Mouse (Mus musculus): ENCODE results near the gene C1qtnf6.

Gene C1qtnf6

DNA sequence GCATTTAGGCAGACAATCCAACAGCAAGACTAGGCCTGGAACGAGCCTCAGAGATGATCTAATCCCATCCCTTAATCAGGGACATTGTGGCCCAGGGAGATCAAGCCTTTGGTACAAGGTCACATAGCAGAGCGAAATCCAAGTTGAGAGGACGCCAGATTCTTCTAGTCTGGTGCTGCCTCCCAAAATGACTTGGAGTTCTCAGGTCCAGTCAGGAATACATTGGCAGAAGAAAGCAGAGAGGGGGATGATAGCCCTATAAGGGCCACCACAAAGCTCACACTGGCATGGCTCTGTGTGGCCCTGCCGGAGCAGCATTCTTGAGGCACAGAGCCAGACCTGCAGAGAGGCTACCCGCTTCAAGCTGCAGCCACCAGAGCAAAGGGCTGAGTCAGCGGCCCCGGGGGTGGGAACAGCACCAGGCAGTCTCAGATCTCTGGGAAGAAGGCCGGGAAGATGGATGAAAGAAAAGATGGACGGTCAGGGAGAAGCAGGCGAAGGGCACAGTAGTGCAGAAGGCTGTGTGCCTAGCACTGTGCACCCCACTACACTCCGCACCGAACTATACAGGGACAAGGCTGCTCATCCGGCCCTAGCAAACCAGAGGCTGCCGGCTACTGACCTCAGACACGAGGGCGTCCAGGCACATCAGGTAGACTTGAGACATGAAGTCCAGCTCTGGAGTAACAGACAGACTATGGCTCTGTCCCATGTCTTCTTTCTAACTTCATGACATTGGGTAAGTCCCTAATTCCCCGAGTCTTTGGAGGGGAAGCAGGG is at the start of gene C1qtnf6:
TSS of gene C1qtnf6 (minus strand) at position 746 of the 780 bp plus-strand sequence.
- DNase-seq (ENCODE audit: low spot score): peak; percentile 55

- DNase-seq (ENCODE audit: low spot score): no peak
Measured at GRCm38 (mm10) chr15:78576284-78576810, 45.1 kb upstream of the C1qtnf6 start.

GRCm38 (mm10) chr15:78572658-78573397 is 41.6 kb upstream of the C1qtnf6 start, which contains the start of gene Rac2:
Gene Rac2 (minus strand): TSS chr15:78572783.
- no peak for DNase-seq (ENCODE audit: low spot score)

- no peak for DNase-seq (ENCODE audit: low spot score)
Measured at GRCm38 (mm10) chr15:78572270-78572600, 41.0 kb upstream of the C1qtnf6 start.

GRCm38 (mm10) chr15:78571554-78572269 is 40.5 kb upstream of the C1qtnf6 start:
- no peak for DNase-seq (ENCODE audit: low spot score)

DNA sequence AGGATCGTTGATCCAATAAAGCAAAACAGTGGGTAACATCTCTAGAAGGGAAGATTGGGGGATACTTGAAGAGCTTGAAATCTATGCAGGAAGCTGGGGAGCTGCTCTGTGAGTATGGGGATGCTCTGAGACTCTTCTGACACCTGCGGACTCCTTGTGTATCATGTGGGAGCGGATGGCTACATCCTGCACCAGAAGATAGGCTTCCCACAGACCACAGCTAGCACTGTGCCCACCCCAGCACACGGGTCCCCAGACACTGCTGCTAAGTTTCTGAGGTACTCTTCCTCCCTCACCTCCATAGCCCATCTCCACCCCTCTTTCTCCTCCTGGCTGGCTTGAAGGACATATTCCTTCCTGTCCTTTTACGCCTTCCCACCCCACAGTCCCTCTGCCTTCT is 39.0 kb upstream of the C1qtnf6 start:
- DNase-seq (ENCODE audit: low spot score): no peak

DNA sequence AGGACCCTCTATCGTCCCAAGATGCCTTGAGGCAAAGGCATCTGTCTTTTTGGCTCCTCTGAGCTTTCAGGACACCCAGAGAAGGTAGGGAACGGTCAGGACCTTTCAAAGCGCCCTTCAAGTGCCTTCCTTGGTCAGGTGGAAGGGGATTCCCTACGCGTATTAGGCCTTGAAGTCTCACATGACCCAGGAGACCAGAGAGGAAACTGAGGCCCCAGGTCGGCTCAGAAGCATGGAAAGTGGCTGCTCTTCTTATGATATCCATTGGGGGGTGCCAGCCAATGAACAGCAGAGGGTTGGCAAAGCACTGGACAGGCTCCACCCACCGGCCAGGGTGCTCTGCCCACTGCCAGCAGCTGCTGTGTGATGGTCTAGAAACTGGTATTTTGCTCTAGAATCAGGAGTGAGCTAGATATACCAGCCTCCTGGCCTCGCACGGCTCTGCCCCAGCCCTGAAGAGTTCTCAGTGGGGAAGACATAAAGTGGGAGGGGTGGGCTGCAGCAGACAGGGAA is 36.4 kb upstream of the C1qtnf6 start:
- DNase-seq (ENCODE audit: low spot score): no peak

- DNase-seq (ENCODE audit: low spot score): no peak
Measured at GRCm38 (mm10) chr15:78564764-78565435, 33.7 kb upstream of the C1qtnf6 start.

DNA sequence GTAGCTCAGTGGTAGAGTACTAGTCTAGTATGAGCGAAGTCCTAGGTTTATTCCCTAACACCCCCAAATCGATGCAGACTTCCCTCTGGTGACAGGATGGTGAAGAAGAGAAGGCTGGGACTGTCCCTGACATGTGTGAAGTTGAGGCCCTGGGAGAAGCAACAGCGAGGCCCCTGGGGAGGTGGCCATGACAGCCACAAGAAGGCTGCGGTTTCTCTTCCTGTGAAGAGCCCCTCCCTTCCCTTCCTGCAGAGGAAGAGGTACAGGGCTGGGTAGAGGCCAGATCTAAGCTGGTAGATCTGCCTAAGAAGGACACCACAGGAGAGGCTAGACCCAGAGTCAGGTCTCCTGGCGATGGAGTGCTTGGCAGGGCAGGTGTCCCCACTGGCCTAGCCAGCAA is 32.7 kb upstream of the C1qtnf6 start:
- no peak for DNase-seq (ENCODE audit: low spot score)

DNA sequence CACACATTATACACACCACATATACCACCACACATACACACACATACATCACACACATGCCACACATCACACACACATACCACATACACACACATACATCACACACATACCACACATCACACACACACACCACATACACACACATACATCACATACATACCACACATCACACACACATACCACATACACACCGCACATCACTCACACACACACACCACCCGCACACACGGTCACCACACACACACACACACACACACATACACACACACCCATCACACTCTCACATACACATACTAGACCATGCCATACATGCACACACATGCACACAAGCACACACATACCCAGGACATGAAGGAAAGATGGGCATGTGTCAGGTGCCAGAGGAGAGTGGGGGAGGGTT is 32.1 kb upstream of the C1qtnf6 start:
- DNase-seq (ENCODE audit: low spot score): no peak

- no peak for DNase-seq (ENCODE audit: low spot score)
Measured at GRCm38 (mm10) chr15:78559141-78559979, 28.1 kb upstream of the C1qtnf6 start.

DNA sequence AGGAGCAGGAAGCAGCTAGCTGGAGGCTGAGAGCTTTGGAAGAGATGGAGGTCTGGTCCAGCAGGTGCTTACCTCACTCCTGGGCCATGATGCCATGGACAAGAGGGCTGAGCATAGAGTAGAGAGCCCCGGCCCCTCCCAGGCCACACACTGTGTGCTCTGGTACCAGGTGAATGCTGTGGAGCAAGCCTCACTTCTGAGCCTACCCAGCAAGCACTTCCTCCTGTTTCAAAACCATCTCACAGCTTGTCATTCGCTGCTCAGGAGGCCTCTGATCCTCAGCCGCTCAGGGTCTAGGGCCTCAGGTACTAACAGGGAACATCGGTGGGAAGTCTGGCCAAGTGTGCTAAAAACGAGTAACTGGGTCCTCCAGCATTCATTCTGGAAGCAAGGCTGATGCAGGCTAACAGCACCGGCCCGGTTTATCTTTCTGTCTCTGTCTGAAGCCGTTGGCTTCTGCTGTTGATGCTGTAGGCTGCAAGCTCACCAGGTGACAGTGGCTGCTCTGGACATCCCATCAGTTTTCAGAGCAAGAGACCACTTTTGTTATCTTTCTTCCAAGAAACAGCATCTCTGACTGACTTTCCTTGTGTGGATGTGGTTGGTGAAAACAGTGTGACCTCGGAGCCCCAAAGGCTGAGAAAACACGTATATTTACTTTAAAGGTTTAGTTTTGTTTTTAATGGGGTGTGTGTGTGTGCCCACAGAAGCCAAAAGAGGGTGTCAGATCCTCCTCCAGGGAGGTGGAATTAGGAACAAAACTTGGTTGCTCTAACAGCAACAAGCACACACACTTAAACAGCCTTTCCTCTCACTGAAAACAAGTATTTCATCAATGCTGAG is 26.7 kb upstream of the C1qtnf6 start:
- no peak for DNase-seq (ENCODE audit: low spot score)

- no peak for DNase-seq (ENCODE audit: low spot score)
Measured at GRCm38 (mm10) chr15:78554545-78555313, 23.5 kb upstream of the C1qtnf6 start.

DNA sequence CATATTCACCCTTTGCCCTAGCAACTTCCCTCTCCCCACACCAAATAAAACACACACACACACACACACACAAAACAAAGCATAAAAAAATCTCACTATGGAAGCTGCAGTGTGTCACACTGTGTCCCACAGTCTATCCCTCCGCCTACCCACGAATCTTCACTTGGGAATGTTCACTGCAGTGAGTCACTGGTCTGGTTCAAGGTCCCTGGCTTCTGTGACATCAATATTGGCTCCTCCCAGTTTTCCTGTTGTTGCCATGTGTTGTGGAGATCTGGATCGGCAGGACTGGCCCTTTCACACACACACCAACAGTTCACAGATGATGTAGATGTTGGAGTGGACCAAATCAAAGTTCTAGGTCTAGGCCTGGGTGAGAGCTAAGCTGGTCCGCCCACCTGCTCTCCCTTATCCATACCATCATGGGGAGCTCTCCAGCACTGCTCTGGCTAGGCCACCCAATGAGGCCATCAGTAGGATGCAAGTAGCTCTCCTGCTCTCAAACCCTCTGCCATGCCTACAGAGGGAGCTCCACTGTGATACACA is 18.0 kb upstream of the C1qtnf6 start:
- no peak for DNase-seq (ENCODE audit: low spot score)

DNA sequence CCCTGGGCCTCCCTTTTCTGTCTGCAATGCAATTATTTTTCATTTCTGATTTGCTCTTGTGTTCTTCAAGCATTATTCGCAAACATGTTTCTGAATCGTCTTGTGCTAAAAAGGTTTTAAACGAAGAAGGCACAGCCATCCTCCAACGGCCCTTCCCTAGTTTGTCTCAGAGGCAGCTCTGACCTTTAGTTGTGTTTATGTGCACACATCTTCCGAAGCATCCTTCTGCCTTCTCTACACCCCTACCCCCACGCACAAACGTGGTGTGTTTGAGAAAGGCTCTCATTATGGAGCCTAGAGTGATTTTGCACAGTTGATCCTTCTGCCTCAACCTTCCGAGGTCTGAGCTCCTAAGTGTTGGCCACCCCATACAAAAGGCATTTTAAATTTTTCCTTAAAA is 17.5 kb upstream of the C1qtnf6 start:
- DNase-seq (ENCODE audit: low spot score): no peak

GRCm38 (mm10) chr15:78548336-78548665 is 17.1 kb upstream of the C1qtnf6 start:
- no peak for DNase-seq (ENCODE audit: low spot score)

GRCm38 (mm10) chr15:78547415-78548335 is 16.5 kb upstream of the C1qtnf6 start:
- DNase-seq (ENCODE audit: low spot score): no peak

DNA sequence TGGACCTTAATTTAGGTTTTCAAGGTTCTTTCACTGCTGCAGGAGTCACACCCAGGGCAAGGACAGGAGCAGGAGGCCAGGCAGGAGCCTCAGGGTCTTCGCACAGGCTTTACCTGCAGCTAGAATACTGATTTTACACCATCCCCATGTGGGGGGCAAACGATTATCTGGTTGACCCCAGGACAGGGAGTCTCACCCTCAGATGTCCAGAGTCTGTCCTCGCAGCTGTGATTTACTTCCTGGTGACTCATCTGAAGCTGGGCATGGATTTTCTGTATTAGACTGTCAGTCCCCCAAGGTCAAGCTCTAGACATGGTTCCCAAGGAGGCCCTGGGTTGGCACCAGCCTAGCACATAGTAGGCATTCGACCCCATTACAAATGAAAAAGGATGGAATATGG is 14.8 kb upstream of the C1qtnf6 start:
- no peak for DNase-seq (ENCODE audit: low spot score)

All from urinary bladder, postnatal 25 days (tissue).